Mouse (Mus musculus): Measurements from ENCODE around the gene Fbxo48.

Gene Fbxo48

GRCm38 (mm10) chr11:16973086-16973485 is 21.9 kb downstream of the Fbxo48 start:
- peak; percentile 37 for DNase-seq

DNA sequence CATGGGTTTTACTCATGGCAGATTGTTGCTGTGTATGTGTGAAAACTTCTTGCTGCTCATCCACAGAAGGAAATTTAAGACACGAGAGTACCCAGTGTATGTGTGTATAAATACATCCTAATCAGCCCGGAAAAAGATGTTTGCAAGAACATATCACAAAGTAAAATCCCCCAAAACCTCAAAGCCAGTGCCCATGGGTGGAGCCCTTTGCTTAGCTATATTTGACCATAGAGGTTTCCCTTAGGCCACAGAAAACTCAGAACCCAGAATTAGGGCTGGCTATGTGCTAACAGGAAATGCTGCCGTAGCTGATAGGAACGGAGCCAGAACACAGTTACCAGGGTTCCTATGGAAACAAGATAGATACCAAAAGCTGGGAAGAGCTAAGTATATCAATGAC is 25.8 kb downstream of the Fbxo48 start:
- no peak for DNase-seq

DNA sequence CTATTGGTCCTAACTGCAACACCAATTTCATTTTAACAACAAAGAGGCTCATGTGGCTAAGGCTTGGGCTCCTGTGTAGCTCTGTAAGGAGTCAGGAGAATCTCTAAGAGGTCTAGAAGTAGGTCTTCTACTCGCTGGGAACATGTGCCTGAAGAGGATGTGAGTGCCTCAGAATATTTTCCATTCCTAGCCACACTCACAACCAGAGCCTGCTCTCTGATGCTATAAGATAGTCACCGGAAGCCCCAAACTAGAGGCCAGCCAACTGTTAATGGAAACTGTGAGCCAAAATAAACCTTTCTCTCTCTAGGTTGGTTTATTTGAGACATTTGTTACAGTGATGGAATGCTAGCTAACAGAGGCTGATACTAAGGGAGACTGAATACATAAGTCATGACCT is 26.4 kb downstream of the Fbxo48 start:
- no peak for DNase-seq

- DNase-seq = no peak
These were observed 27.1 kb downstream of the Fbxo48 start for GRCm38 (mm10) chr11:16978161-16978707.

DNA sequence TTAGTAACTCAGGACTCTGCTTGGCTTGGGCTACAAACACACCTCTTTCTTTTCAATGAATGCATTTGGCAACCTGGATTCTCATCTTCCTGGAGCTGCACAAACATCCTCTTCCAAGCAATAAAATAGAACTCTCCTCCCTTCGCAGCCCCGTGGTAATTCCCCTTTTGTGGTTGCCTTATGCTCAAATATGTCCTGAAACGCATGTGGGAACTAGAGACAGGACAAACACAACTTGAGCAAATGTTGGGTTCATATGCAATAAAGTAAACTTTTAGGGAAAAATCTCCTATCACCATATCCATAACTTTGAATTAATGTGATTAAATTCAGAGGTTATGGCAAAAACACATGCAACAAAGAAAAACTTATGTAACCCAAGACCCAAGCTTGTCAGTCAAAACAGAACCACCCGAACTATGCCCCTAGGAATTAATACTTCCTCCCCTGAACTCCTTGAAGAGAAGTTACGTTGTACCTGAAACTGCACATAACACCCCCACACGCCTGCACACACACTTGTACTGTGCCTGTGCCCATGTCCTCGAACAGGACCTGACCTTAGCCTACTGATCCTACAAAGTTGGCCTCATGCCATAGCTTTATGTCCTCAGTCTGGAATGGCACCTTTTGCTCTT is 35.5 kb downstream of the Fbxo48 start:
- no peak for DNase-seq

DNA sequence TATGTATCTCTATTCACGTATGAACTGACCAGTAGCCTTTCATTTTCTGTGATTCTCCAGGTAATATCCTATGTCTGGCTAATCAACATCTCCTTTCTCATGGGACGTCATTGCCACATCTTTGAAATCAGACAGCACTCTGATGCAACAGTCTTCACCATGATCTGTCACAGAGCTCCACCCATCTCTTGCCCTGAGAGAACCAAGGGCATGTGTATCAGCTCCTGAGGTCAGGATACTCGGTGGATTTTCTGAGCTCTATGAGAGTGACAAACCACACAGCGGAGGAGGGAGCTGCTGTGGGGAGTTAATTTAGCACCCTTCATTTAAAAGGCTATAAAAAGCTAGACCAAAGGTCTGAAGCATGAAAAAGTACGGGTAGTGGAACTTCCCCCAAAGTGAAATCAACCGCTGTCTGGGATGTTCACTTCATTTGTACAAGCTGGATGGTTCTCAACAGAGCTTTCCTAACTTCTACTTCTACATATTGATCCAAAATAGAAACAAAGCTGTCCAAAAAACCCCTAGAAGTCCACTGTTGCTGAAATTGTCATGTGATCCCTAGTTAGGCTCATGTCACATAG is 36.7 kb downstream of the Fbxo48 start:
- DNase-seq = no peak

- peak; percentile 12 for DNase-seq
These were observed 38.7 kb downstream of the Fbxo48 start for GRCm38 (mm10) chr11:16989885-16990284.

- no peak for DNase-seq
These were observed 41.7 kb downstream of the Fbxo48 start for GRCm38 (mm10) chr11:16992880-16993279.

GRCm38 (mm10) chr11:16996818-16997217 is 45.6 kb downstream of the Fbxo48 start:
- DNase-seq = no peak

GRCm38 (mm10) chr11:16997465-16997864 is 46.3 kb downstream of the Fbxo48 start:
- no peak for DNase-seq

DNA sequence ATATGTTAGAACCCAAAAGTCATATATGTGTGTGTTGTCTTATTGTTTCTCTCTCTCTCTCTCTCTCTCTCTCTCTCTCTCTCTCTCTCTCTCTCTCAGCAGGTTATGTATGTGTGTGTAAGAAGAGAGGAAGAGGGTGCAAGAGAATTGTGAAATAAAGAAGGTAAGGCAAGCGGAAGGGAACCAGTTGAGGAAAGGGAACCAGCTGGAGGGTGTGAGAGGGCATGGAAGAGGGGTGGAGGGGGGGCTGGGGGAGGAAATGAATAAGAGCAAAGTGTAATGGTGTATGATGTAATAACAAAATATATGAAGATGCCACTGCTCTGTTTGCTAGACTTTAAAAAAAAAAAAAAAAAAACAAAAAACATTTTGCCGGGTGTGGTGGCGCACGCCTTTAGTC is 48.2 kb downstream of the Fbxo48 start:
- no peak for DNase-seq

GRCm38 (mm10) chr11:16999933-17000332 is 48.8 kb downstream of the Fbxo48 start:
- DNase-seq = no peak

GRCm38 (mm10) chr11:17000353-17001334 is 49.5 kb downstream of the Fbxo48 start:
- no peak for DNase-seq

DNA sequence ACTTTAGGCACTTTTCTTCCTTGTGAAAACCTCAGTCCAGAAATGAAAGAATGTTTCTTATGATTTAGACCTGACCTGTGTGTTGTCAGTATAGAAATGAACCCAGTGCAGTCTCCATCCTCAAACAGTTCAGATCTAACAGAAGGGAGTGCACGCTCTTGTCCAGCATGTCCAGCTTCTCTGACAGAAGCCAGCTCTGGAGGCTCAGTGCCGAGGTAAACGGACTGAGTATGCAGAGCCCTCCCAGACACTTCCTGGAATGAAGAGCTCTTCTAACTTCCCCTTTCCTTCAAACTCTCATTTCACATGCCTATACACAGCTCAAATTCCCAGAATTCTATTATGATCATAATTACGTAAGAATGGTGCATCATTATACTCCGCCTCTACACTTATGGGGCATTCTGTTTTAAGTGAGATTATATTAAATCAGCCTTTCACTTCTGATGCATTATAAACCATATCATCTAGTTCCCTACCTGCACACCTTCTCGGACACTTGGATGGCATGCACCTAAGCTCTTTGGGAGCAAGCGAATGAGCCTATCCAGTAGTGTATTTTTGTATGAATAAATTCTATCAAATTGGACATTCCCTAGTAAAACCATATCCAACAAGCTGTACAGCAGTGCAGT is 51.7 kb downstream of the Fbxo48 start:
- DNase-seq = no peak

GRCm38 (mm10) chr11:17003757-17004156 is 52.6 kb downstream of the Fbxo48 start:
- no peak for DNase-seq
